Mouse (Mus musculus) testis, postnatal 14 days (tissue): ENCODE results near the gene Pde4b.
"Not testable (repeated sequence)": the region's sequence is repeated elsewhere in the genome, so short reads cannot be mapped to it uniquely, and the experiment has no call there.

ENCODE experiments used
- DNase-seq: peaks from one replicate; pipeline ENCODE4 v3.0.0; 2021; ENCODE audit warnings: low spot score

Gene Pde4b

DNA sequence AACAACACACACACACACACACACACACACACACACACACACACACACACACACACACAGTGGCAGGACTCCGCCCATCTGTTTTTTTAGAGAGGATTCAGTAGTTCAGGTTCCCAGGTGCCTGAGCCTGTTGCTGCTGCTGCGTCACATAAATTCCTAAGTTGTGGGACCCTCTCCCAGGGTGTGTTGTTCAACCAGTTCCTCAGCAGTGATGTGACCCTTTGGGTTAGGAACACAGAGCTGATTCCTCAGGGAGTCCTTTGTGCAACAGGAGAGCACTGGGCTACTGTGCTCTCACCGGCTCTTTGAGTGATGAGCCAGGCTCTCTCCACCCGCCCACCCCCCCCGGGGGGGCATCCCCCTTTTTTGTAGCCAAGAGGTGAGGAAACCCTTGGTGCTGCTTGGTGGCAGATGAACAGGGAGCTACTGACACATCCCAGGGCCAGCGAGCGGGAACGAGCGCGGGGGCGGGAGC is at the start of gene Pde4b:
Gene Pde4b, plus strand, starts transcription at position 453 of the 475 bp plus-strand sequence.
- DNase-seq, result no peak

DNA sequence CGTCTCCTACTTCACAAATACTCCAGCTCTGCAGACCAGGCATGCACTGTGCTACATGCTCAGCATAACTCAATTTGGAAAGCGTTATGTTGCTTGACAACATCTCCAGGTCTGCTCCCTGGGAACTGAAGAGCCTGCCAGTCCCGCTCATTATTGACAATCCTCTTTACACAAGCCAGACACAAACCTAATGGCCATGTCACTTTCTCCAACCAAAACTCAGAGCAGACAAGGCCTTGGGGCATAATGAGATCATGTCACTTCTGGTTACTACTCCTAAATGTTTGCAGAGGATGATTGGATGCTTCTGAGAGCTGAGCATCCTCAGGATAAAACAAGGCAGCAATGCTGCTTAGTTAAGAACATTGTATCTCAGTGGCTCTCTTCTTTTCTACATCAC is 47.2 kb upstream of the Pde4b start:
- no peak for DNase-seq

DNA sequence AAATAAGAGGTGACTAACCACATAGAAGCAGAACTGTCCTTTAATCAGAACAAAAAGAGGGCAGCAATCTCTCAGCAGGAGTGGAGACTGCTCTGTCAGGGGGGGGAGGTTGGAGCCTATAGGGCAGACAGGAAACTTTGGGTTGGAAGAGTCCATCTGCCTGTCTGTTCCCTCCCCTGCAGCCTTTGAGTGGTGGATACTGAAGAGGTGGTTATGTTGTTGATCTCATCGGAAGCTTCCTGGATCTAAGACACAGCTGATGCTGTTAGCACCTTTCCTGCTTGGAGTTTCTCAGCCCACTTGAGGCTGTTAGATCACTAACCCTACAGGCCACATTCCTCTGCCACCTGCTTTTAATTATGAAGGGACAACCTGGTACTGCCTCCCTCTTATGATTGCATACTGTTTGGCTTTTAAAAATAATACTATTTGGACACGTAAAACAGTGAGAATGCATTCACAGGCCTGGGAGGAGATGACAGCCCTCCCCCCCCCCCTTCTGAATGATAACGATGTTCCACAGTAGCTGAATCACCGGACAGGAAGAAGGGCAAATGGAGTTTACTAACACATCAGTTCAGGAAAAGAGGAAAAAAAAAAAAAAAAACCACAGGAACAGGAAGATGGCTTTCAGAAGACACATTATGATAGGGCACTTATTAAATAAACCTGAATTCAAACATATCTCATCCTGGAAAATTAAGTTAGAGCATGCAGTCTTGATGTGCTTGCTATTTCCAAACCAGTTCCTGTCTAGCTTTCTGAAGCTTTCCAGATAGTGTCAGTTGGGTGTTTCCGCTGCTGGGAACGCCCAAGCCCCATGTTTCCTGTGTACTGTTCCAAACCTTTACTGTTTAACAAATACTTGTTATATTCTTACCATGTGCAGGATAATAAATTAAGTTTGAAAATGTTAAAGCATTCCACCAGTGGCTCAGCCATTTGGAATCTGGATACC is 41.9 kb upstream of the Pde4b start:
- no peak for DNase-seq

DNA sequence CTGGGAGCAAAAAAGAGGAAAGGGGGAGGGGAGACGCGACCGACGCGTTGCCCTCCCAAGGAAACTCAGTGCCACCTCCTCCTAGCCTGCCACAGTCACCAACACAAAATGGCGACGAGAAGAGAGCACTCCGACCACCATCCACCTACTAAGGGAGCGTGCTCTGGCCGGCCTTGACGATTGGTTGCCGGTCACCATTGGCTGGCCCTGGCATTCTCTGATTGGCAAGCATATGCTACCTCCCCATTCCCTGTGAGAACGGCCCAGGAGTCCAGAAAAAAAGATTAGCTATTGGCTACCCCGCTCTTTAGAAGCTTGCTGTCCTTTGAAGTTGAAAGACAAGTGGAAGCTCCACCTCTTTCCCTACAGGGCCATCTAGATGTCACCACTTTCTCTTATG is 38.0 kb upstream of the Pde4b start:
- not testable (repeated sequence) for DNase-seq

DNA sequence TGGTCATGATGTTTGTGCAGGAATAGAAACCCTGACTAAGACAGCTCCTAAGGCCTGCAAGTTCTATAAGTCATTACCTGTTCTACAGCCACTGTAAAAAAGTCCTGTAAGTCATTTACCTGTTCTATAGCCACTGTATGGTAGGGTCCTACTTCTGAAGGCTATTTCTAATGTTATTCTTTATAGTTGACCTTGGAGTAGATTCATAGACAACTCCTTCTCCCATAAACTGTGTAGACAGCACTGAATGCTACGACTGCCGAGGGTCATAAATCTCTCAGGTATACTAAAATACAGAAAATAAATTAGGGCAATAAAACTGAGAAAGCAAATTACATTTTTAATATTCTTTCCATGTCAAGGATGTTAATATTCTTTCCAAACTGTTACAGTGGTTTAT is 26.0 kb upstream of the Pde4b start:
- no peak for DNase-seq

DNA sequence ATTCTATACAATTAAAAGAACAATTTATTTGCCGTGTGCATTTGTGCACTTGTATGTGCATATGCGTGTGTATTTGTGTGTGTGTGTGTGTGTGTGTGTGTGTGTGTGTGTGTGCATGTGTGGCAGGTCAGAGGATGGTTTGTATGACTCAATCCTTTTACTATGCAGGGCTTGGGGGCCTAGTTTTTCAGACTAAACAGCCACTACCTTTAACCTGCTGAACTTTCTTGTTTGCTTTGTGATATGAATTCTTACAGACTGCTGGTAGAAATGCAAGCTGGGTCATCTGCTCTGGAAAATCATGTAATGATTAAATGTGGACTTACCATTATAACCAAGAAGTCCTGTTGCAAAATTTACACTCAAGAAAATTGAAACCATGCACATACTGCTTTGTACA is 18.0 kb upstream of the Pde4b start:
- DNase-seq, result no peak

DNA sequence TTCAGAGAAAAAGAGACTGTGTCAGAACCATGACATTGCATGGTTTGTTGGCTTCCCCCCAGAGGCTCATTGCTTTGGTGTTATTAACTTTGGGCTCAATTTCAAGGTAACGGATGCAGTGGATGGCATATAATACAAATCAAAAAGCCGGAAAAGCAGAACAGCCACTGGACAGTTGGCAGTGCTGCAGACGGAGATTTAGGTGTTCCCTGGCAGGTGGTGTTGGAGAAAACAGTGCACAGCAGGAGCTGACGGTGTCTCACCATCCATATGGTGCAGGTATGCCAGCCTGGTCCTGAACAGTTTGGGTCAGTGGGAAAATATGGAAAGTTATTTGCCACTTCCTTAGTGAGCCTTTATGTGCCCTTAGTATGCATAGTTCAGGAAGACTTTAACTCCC is 1.0 kb upstream of the Pde4b start:
- DNase-seq, result no peak

DNA sequence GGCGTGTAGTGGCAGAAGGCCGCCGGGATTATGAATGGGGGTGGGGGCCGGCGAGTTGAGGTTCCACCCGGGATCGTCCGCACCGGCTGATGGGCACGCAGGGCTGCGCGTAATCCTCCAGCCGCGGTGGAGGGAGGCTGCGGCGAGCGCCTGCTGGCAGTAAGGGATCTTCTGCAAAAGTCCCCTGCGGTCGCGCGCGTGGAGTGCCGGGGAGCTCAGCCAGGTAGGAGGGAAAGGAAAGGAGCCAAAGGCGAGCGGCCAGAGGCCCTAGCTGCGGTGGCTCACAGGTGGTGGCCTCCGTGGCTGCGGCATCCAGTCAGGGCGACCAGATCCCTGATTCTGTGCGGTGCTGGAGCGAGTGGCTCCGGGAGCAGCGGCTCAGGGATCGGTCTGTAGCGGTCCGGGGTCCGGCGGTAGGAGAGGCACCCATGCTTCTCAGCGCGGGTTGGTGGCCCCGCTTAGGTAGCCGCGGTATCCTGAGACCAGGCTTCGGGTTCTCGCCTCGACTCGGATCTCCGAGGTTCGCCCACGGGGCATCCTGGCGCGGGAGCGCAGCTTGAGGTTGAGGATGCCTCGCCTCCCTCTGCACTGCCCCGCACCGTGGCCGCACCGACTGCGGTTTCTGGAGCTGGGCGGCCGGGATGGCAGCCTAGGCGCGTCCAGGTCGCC is 357 bp downstream of the Pde4b start:
- DNase-seq, result peak; percentile 4

DNA sequence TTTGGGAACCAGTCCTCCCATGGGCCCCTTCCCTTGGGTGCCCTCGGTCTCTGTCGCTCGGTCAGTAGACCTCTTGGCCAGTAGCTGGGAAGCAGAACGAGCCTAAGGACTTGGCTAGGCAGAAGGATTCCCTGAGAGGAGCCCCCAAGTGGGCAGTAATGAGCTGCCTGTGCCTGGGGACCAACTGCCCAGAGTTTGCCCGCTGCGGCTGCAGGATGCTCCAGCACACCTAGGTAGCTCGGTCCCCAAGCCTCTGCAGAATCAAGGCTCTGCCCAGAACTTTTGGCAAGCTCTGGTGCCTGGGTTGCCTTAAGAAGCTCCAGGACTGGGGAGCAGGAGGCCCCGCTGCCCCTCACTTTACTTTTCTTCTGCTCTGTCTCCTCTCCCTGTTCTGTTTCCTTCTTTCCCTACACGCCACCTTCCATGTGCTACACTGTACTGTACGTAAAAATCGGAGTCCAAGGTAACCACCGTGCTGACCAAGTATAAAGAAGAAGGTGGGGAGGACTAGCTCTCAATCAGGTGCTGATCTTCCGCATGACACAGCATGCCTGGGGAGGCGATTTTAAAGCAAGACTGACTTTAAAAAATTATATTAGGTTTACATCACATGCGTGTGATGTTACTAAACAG is 1.0 kb downstream of the Pde4b start:
- DNase-seq, result no peak

DNA sequence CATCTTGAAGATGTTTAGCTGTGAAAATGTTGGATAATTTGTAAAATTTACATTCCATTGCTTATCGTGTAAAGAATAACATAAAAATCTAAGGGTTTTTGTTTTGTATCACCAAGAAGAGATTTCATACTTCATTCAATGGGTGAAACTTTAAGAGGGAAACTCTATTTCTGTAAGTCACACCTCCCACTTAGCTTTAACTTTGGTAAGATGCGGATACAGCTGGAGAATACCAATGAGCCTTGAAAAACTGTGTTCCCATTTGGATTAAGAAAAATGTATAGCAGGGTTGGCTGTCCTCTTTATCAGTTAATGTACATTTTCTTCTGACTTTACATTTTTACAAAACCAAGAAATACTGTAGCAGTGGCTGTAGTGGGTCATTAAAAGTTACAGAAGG is 8.5 kb downstream of the Pde4b start:
- no peak for DNase-seq

DNA sequence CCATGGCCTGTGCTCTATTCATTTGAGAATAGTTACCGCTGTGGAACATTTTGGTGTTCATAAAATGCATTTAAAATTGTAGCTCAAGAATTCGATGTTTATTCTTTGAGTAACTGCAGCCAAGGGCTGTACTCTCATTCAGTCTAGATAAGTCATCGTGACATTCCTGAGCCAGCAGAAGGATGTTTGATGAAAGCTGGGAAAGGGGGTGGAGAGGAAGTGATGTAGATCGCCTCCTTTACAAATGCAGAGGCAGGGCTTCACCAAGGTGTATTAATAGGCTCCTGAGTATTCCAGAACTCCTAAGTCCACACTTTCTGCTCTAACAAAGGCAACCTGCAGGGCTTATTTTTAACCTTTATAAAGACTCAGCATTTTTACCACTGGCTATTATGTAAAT is 14.9 kb downstream of the Pde4b start:
- DNase-seq, result no peak

DNA sequence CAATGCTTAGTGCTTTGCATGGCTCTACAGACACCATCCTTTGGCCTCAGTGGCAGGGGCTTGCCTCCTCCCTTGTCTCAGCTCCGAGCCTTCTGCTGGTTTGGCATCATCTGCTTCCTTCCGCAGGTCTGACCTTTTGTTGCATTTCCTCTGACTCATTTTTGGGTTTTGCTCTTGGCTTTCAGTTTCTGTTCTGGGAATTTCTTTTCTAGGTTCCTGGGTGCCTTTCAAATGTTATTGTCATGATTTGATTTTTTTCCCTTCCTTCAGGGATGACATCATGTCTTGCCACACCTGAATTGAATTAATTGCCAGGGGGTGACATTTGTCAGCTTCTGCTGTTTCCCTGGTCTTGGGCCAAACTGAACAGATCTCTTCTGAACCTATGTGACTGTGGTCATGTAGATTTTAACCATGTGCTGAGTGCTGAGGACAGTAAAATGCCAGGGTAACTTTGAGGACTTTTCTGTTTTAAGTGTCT is 17.2 kb downstream of the Pde4b start:
- no peak for DNase-seq

DNA sequence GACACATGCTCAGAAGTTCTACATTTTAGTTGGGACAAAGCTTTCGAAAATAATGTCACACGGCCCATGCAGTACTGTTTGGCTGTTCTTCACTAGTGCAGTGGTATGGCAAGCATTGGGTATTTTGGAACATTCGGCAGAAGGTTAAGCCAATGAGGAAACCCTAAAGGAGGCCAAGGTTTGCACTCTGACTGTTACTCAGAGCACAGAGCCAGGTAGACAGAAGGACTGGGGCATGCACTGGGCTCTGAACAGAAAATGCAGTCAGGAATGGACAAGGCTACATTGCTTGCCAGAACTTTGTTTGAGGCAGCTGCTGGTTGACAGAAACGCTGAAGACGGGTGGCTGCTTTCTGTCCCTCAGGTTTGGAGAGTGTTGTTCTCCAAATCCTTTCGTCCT is 19.4 kb downstream of the Pde4b start:
- DNase-seq, result no peak

DNA sequence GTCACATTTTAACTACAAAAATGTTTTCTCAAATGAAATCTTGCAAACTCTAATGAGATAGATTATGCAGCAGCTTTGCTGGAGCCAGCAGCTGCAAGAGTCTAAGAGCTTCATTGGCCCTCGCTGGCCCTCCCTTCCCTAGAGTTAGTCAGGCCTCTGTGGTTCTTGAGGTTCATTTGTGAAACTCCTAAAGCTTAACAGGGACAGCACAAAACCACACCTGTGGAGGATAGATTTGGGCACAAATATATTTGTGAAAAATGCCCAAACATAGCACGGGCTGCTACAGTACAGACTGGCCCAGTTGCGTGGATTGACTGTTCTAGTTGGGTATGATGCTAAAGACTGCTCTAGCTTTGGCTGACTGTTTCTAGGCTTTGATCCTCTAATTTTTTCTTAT is 32.1 kb downstream of the Pde4b start:
- DNase-seq, result no peak

DNA sequence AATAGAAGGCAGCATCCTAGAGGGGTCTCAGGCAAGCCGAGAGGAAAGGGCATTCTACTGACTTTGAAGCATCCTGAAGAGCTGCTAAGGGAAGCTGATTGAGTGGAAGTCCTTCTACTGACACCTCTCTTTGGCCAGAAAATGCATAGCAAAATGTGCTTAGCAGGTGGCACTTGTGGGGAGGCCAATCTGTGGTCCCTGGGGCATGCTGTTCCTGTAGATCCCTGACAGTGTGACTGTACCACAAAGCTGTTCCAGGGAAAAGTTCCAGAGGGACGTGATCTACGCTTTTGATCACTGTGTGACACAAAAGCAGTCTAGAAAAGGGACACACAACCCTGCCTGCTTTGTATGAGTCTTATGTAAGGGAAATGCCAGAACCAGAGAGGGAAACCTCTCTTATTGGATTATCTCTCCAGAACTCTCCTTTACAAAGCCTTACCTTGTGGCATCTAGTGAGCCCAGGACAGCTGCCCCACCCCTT is 49.1 kb downstream of the Pde4b start:
- no peak for DNase-seq

DNA sequence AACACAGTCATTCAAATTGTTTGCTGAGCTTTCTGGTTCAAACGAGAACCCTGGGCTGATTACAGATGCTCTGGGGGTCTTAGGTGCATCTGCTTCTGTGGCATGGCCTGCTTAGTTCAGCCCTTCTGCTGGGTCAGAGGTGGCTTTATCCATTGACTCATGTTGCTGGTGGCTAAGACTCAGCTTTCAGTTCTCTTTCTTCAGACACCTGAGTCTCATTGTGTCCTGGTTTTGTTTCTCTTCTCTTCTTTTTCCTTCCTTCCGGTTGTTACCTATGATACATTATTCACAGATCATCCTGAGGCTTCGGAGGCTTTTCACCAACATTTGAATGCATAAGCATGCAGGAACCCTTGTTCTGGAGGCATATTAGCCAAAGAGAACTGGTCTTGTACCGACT is 51.0 kb downstream of the Pde4b start:
- no peak for DNase-seq

DNA sequence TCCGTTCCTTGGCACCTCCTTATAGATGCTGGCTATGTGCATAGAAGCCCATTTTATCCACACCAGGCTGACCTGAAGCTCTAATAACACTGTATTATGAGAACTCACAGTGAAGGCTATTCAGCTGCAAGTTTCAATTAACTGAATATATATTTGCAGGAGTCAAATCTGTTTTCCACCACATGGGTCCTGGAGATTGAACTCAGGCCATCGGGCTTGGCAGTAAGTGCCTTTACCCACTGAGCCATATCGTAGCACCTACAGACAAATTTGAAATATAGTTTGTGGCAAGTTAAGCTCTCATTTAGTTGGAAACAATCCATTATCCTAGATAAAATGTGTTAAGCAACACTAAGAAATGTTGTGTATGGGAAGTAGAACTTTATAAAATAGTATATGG is 53.9 kb downstream of the Pde4b start:
- DNase-seq, result no peak

DNA sequence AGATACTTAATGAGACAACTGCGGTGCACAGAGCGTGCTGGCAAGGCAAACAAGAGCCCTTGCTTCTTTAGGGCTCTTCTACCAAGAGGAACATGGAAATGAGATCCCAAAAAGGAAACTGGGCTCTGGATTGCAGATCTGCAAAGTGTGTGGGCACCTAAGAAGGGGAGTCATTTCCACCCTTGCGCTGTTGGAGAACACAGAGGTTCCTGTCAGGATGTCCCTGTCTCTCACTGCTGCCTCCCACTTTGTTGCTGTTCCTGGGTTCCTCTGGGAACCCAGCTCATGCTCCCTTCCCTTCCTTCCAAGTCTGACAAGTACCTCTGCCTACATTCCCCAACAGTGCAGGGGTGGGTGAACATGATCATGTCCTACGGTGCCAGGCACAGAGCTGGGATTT is 61.4 kb downstream of the Pde4b start:
- no peak for DNase-seq

DNA sequence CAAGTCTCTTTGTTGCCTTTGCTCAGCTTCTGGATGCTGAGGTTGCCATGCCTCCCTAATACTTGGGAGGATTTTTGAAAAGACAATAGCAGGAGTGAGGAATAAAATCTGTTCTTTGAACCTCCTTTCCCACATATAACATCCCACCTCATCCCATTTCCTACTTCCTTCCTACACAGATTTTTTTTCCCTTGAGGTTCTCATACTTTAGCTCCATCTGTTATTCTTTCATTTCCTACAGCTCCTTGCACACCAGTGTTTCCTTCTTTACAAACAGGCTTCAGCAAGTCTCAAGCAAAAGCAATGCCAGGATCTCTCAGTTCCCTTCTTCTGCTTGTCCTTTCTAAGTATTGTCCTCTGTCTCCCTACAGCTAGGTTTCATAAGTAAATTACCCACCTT is 71.8 kb downstream of the Pde4b start:
- DNase-seq, result no peak

DNA sequence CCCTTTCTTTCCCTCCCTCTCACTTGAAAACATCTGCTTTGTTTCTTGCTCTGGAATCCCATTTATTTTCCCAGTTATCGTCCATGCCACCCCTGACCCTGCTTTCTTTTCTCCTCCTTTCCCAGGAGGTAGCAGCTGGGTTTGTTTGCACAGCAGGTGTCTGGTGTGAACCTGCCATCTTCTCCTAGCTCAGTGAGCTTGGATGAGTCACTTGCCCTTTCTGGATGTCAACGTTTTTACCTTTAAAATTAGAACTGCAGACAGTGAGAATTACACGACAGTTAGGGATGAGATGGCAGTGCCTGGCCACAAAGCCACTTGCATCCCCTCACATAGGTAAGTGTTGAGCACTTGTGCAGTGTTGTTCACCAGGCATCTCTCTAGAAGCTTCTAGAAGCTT is 84.3 kb downstream of the Pde4b start:
- DNase-seq, result no peak

DNA sequence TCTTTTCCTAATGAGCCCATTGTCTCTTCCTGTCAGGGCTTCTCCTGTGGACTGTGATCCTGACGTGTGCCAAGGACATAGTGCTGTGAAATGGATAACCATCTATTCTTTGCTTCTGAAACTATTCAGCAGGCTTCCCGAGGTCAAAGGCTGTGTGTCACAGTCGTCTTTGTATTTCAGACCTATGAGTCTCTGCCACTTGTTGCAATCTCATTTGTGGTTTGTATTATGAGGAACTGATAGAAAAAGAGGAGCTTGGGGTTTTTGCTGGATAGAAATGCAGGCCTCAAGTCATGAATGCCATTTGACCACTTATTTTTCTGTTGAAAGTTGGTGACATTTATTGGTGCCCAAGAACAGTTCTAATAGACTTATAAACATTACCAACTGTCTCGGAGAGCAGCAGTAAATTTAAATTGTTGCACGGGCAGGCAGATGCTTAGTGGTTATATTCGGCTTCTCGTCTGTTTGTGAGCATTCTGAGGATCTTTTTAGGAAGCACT is 85.4 kb downstream of the Pde4b start:
- no peak for DNase-seq

DNA sequence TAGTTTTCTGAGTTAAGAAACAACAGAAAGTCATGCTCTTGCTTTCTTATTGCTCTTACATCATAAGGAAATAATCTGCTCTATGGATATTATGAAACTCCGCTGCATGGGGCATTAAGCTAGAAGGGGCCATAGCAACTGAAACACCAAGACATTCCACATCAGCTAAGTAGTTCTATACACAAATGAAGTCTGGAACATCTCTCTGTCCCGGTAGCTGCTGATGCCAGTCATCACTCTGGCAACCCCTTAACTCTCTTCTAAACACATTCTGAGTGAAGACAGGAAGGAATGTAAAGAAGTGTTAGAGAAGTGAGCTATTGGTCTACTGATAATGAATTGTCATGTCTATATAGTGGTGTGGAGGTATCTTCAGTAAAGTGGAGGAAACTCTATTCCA is 88.6 kb downstream of the Pde4b start:
- DNase-seq, result no peak
